Mouse (Mus musculus): Measurements from ENCODE around the gene Fkbp1b.
"Not testable (repeated sequence)": the region's sequence is repeated elsewhere in the genome, so short reads cannot be mapped to it uniquely, and the experiment has no call there.

Gene Fkbp1b

DNA sequence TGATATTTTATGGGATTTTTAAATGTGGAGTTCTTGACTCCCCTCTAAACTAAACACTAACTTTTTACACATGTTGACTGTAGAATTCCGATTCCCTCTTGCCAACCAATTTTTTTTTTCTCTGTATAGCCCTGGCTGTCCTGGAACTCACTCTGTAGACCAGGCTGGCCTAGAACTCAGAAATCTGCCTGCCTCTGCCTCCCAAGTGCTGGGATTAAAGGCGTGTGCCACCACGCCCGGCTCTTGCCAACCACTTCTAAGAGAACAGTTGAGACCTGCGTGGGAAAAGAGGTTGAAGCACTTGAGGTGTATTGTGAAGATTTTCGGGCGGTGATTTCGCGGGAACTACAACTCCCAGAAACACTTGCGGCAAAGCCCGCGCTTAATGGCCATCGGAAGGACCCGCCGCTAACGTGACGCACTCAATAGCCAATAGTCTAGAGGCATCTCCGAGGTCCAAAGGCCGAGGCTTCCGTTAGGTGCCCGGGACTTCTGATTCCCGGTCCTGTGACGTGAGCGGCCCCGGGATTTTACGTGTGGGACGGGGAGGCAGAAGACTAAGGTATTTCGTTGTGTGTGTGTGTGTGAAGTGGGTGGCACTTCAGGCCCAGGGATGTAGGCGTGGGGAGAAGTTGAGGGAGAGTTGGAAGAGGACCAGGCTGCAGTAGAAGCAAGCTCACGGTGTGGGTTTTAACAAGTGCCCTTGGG lies 1.7 kb upstream of the Fkbp1b start, which contains the start of gene Wdcp:
Gene Wdcp, plus strand, starts transcription at position 414 of the 708 bp plus-strand sequence.
- DNase-seq (ENCODE audit: low read depth) = peak; percentile 84

DNA sequence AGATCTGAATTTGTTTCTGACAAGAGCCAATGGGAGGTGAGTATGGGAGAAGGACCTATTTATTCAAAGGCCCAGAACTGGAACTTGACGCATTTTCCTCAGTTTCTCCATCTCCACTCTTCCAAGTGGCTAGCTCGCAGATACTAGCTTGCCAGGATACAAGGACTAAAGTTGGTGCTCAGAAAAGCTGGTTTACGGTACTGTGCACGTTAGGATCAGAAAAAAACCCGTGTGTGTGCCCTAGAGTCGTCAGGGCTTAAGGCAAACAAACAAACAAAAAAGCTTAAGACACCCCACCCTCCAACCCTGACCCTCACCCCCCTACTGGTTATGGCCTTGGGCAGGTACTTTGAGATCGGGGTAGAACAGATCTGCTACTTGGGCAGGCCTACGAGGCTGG lies 1.1 kb upstream of the Fkbp1b start:
- no peak for DNase-seq (ENCODE audit: low read depth)

DNA sequence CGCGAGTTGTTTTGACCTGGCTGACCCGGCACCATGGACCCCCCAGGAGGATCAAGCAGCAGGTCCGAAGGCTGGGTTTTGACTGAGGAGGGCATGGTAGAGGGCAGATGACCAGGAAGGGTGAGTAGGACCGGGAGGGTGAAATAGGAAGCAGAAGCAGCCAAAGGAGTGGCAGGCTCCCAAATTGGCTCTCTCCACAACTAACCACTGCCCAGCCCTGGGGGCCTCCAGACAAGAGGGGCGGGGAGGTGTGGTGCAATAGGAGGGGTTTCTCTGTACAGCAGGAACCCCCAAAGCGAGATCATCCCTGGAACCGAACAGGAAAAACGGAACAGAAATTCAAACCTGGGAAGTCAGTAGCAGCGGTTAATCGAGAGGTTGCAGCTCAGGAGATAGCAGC lies 650 bp downstream of the Fkbp1b start:
- no peak for DNase-seq (ENCODE audit: low read depth)

DNA sequence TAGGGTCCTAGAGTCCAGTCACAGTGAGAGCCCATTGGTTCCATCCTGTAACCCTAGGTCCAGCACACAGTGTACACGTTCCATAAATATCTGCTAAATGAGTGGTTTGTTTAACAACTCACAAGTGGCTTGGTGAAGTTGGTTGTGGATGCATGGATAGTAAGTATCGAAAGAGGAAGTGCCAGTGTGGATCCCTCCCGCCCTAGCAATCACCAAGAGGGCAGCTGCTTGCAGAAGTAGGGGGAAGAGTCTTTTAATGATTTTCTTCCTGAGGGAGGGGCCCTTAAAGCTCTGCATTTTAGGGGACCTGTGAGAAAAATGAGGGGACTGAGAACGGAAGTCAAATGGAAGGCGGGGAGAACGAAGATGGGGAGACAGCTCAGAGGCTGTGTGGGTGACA lies 1.4 kb downstream of the Fkbp1b start:
- no peak for DNase-seq (ENCODE audit: low read depth)

DNA sequence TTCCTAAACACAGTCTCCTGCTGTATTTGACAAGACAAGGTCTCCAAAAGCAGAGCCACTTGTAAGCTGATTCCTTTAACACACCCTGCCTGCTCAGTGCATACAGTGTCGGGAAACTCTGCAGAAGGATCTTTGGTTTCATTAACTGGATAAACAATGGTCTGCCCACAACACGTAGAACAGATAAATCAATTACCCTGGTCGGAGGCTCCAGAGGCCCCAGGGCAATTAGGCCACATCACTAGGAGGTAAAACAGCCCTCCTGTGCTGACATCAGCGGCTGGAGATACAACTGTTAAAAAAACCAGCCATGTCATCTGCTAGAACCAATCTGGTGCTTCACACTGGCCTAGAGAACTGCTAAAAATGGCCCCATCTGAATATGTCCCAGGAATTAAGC lies 4.4 kb downstream of the Fkbp1b start:
- DNase-seq (ENCODE audit: low read depth) = no peak

DNA sequence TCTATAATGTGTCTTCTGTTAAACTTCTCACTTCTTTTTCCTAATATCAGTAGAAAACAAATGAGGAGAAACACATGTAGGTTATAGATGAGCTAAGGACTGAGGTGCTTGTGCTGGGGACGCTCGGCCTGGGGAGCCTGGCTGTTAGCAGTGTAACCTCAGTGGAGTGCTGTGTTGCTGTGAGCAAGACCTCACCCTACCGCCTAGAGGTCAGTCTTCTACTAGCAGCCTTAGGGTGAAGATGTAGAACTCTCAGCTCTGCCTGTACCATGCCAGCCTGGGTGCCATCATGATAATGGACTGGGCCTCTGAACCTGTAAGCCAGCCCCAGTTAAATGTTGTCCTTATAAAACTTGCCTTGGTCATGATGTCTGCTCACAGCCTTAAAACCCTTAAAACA lies 14.1 kb downstream of the Fkbp1b start:
- no peak for DNase-seq (ENCODE audit: low read depth)

DNA sequence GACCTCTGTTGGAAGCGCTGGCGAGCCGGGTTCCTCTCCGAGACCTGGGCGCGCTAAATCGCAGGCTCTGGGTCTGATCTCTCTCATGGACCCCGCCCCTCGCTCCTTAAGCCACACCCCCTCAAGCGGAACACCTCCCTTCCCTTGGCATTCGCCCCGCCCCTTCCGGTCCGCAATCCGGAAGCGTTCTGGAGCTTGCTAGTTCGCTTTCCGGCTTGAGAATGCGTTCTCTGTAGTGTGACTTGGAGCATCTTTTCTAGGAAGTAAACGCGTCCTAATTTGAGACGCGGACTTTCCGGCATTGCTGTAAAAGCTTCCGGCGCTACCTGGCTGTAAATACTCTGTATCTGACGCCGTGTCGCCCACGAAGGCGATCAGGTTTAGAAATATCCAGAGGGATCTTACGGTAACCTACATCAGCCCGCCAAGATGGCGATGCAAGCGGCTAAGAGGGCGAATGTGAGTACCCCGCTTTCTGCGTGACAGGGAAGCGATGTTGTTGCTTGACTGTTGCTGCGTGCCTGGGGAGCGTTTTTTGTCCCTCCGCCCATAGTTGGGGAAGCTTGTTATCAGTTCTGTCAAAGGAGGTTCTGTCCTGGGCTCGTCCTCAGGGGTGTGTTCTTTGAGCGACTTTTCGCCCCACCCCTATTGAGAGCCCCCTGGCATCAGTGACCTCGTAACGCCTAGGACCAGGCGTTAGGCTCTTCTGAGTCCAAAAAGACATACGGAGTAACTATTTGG lies 23.9 kb downstream of the Fkbp1b start, which contains the start of gene Sf3b6:
Gene Sf3b6, plus strand, starts transcription at position 184 of the 741 bp plus-strand sequence.
- peak; percentile 99 for DNase-seq (ENCODE audit: low read depth)

DNA sequence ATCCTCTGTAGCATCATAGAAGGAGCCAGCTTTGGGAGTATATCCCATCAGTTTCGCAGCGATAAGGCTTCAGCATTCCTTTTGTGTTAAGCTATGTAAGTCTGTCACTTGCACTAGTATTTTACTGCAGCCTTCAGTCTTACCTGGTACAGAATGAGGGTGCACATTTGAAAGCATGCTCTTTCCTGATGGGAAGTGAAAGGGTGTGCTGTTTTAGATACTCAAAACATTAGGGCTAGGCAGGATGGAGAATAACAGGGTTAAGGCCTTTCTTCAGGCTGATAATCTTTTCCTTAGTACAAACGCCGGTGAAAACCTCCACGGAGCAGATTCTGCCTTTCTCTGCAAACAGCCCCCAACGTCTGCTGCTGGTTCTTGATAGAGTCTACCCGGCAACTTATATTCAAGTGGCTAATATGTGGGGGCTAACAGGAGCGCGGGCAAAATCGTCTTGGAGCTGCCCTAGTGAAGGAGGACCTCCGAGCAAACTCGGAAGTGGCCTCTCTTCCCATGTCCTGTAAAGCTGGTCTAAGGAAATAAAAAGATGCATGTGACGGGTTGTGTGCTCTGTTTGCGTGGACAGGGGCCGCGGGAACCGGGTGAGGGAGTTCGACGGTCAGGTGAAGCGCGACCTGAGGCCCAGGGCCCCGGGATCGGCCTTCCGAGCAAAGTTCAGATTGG lies 24.6 kb downstream of the Fkbp1b start:
- no peak for DNase-seq (ENCODE audit: low read depth)

DNA sequence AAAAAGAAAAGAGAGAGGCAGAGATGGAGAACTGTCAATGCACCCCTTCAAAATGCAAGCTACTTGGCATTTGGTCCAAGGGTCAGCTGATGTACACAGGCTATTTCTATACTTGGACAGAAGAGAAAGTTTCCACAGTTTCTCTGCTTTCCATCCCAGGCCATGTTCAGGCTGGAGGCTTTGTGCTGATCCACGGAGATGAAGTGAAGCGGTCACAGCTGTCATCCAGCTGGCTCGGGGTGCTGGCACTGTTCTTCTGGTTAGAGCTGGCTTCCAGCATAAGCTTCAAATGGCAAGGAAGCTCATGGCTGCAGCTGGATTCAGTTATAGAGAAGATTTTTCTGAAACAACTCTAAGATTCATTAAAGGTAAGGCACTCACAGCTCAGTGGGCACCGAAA lies 27.8 kb downstream of the Fkbp1b start:
- no peak for DNase-seq (ENCODE audit: low read depth)

DNA sequence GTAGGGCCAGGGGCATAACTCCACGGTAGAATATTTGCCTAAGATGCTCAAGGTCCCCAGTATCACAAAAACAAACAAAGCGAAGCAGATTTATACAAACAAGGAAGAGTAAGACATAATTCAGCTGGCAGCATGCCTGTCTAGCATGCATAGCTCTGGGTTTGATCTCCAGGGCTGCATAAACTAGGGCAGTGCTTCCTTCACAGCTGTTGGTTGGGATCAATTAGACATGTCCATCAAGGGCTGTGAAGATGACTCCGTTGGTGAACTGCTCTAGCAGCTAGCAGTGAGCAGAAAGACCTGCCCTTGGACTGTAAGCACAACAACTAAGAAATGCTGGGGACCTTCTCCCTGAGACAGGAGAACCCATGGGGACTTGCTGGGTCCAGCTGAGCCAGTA lies 29.7 kb downstream of the Fkbp1b start:
- DNase-seq (ENCODE audit: low read depth) = no peak

DNA sequence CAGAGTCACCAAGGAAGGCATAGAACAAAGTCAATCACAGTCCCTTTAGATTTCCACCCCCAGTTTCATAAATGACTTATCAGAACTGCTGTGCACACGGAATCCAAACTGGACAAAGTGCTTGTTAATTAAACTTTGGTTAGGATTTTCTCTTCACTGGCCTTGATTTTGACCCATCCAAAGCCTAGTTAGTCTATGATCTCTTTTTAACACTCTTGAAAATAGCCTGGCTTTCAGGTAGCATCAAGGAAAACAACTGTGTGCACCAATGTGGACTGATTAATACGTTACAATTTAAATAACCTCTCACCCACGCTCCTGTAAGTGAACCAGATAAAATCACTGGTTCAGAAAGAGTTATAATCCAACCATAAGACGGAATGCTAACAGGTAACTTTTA lies 30.4 kb downstream of the Fkbp1b start:
- no peak for DNase-seq (ENCODE audit: low read depth)

DNA sequence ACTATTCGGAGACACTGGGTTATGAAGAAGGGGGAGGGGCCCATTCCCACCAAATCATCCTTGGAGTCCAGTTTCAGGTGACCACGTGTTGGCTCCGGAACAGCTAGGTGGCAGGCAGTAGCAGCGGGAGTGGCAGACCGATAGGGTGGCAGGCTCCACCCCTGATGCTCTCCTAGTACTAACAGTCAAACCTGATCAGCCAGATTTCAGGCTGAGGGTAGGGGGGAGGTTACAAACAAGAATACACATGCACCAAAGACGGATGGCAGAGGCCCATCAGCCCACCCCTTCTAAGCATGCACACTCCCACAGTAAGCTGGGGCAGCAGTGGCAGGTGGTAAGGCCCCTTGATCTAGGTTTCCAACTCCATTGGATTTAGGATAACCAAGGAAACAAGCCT lies 43.9 kb downstream of the Fkbp1b start:
- not testable (repeated sequence) for DNase-seq (ENCODE audit: low read depth)

DNA sequence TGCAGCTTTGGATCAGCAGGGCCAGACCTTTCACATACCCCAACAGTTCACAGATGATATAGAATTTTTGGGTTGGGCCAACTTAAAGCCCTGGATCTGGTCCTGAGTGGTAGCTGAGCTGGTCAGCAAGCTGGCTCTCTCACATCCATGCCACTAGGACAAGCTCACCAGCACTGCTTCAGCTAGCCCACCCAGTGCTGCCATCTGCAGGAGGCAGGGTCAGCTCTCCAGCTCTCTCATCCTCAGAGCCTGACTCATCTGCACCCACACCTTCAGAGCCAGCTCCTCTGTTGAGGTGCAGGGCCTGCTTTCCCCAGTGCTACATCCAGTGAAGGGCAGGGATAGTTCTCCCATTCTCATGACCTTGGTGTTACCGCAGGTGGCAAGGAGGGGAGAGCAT lies 47.7 kb downstream of the Fkbp1b start:
- no peak for DNase-seq (ENCODE audit: low read depth)

DNA sequence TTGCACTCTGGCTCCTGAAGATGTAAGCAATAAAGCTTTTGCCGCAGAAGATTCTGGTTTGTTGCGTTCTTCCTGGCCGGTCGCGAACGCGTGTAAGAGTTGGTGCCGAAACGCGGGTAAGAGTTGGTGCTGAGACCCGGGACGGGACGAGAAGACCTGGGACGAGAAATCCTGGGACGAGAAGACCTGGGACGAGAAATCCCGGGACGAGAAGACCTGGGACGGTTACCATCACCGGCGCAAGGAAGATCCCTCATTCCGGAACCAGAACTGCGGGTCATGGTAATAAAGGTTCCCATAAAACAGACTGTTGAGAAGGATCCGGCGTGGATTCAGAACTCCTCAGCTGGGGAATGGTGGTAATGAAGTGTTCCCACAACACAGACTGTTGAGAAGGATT lies 53.3 kb downstream of the Fkbp1b start:
- DNase-seq (ENCODE audit: low read depth) = not testable (repeated sequence)

DNA sequence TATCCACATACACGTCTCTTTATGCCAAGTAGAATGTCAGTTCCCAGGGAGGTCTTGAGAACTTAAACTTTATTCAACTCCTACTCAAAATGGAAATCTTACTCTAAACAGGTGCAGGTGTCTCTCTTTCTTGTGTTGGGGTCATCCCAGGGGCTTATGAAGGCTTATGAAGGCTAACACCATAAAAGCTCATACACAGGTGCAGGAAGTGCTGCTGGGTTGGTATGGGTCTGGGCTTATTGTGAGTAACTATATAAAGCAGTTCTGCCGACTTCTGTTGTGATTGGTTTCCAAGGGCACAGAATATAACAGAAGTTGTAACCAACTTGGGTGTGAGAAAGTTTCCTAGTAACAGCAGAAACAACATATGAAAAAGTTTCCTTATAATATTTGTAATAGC lies 56.9 kb downstream of the Fkbp1b start:
- DNase-seq (ENCODE audit: low read depth) = no peak

DNA sequence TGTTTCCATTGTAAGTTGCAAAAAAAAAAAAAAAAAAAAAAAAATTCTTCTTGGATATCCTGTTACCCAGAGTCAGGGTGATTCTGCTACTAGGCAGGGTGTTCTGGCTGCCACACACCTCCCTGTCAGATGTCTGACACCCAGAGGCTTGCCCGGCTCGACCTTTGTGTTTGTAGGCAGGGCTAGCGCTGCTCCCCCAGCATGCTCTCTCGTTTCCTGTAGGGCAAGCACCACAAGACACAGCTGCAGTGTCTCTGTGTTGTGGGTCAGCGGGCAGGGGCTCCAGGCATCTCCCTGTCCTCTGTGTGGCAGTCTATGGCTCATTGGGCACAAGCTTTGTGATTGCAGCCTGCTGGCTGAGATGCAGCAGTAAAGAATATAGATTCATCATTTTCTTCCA lies 57.8 kb downstream of the Fkbp1b start:
- no peak for DNase-seq (ENCODE audit: low read depth)
